Comparison of ENCODE assay signal across 14 mouse cellular contexts in the genomic region with DNA sequence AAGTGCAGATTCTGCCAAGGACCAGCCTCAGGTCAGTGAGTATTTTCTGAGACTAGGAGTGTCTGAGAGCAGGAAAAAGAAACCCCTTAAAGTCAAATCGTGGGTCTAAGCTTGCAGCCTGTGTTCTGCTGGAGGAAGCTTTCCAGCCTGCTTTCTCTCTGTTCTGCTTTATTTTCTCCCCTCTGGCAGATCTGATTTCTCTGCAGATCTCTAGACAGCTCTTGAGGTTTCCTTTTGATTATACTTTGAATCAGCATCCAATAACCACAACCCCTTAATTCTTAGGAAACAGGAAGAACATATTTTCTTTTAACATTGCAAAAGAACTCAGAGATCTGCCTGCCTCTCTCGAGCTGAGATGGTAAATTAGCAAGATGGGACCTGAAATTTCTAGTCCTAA. TPM values are rescaled to one million over a fixed set of nuclear protein-coding genes. Genes with fewer than 3 reads are reported as not detected.
"Had no signal": no experiment of that assay in that cellular context is flagged by ENCODE, and none has a peak within 500 bp of the region (broad histone marks: within the 10 kb centered on the region; RNA-seq: fewer than 3 reads in every experiment).

No protein-coding gene starts in this region.

RNA-seq across cellular contexts. Expression of a gene that starts 3.5 kb away (rescaled TPM):
- total RNA-seq: neutrophil, adult 5-6 weeks had no signal
- polyA plus RNA-seq: neural tube, embryonic 13.5 days; neural tube, embryonic 14.5 days; neural tube, embryonic 15.5 days; small intestine, adult 2 months; spleen, adult 2 months; stomach, embryonic 14.5 days; stomach, embryonic 15.5 days; stomach, embryonic 16.5 days; stomach, postnatal 0 days; testis, adult 2 months; thymus, adult 2 months; thymus, postnatal 0 days; urinary bladder, adult 2 months had no signal

RNA-seq across cellular contexts. Expression of a gene that starts 28.2 kb away (rescaled TPM):
- total RNA-seq: neutrophil, adult 5-6 weeks had no signal

RNA-seq across cellular contexts. Expression of a gene that starts 30.0 kb away (rescaled TPM):
- total RNA-seq: neutrophil, adult 5-6 weeks had no signal
- polyA plus RNA-seq: neural tube, embryonic 13.5 days; neural tube, embryonic 14.5 days; neural tube, embryonic 15.5 days; small intestine, adult 2 months; spleen, adult 2 months; stomach, embryonic 14.5 days; stomach, embryonic 15.5 days; stomach, embryonic 16.5 days; stomach, postnatal 0 days; thymus, adult 2 months; thymus, postnatal 0 days; urinary bladder, adult 2 months had no signal

RNA-seq across cellular contexts. Expression of a gene that starts 48.7 kb away (rescaled TPM):
- total RNA-seq: neutrophil, adult 5-6 weeks had no signal
- polyA plus RNA-seq: neural tube, embryonic 13.5 days; neural tube, embryonic 14.5 days; neural tube, embryonic 15.5 days; small intestine, adult 2 months; spleen, adult 2 months; stomach, embryonic 14.5 days; stomach, embryonic 15.5 days; stomach, embryonic 16.5 days; stomach, postnatal 0 days; testis, adult 2 months; thymus, adult 2 months; thymus, postnatal 0 days; urinary bladder, adult 2 months had no signal
